Mouse (Mus musculus): ENCODE results near the gene Aspdh.

DNA sequence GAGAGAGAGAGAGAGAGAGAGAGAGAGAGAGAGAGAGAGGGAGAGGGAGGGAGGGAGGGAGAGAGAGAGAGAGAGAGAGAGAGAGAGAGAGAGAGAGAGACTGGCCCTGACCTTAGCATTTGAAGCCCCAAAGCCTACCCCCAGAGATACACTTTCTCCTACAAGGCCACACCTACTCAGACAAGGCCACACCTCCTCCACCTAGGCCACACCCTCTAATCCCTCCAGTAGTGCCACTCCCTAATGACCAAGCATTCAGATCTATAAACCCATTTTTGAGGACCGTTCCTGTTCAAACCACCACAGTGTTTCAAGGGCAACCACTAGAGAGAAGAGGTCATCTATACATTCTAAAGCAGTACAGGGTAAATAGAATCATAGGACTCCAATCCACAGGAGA, 8.9 kb upstream of the Aspdh start:
- TF ChIP-seq POLR2A (IDR thresholded peaks at IDR 0.05; ENCODE audit: extremely low read depth, insufficient read depth, low read length) (no peak), CTCF (IDR thresholded peaks at IDR 0.05; ENCODE audit: extremely low read depth, insufficient read depth, low read length) (no peak)

Measured in cortical plate, adult 2 months (tissue).